Mouse (Mus musculus) liver, adult 2 months (tissue): ENCODE measurements around the gene Kifc5b.

ENCODE experiments used
- CTCF ChIP-seq: fragments of 200-500 bp; IDR thresholded peaks from 2 replicates; pipeline ENCODE4 v1.5.1; 2011; ENCODE audit warnings: low read depth, low read length, control low read depth
- POLR2A ChIP-seq: fragments of 200-500 bp; IDR thresholded peaks from 2 replicates; pipeline ENCODE4 v1.6.1; 2011; ENCODE audit warnings: low read length, control low read depth; ENCODE audit not compliant: insufficient read depth; ENCODE audit errors: extremely low read depth

DNA sequence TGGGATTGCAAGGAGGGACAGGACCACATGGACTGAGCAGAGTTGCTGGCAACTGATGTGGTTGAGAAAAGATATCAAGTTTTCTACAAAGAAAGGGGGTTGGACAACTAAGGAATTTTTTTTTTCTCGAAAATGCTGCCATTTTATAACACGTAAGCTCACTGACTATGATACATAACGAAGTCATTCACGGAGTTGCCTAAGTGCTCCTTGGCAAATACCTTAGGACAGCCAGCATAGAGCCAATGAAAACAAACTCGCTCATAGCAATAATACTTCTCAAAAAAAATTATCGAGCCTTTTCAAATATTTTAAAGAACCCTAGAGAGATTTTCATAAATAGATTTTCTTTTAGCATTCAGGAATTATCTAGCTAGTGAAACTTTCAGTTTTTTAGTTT is 16.0 kb upstream of the Kifc5b start:
- TF ChIP-seq CTCF (no peak), POLR2A (no peak)
